Mouse (Mus musculus) adrenal gland, postnatal 10 days (tissue): ENCODE data around the gene Pck1. TPM values are rescaled to one million over a fixed set of nuclear protein-coding genes. Genes with fewer than 3 reads are reported as not detected.
A peak's percentile ranks its signal among the peaks of the same experiment; 100 is the strongest.

Source experiments
- DNase-seq: peaks from one replicate; pipeline ENCODE4 v3.0.0; 2021; ENCODE audit warnings: mixed read lengths
- total RNA-seq, 2 experiments: library from RNA; stranded (reverse); gene quantifications; 2 replicates each; pipeline ENCODE4 v1.2.3; 2021

Pck1 gene
- total RNA-seq, 2 experiments from 2014 or later, result 954 to 1,859 TPM

DNA sequence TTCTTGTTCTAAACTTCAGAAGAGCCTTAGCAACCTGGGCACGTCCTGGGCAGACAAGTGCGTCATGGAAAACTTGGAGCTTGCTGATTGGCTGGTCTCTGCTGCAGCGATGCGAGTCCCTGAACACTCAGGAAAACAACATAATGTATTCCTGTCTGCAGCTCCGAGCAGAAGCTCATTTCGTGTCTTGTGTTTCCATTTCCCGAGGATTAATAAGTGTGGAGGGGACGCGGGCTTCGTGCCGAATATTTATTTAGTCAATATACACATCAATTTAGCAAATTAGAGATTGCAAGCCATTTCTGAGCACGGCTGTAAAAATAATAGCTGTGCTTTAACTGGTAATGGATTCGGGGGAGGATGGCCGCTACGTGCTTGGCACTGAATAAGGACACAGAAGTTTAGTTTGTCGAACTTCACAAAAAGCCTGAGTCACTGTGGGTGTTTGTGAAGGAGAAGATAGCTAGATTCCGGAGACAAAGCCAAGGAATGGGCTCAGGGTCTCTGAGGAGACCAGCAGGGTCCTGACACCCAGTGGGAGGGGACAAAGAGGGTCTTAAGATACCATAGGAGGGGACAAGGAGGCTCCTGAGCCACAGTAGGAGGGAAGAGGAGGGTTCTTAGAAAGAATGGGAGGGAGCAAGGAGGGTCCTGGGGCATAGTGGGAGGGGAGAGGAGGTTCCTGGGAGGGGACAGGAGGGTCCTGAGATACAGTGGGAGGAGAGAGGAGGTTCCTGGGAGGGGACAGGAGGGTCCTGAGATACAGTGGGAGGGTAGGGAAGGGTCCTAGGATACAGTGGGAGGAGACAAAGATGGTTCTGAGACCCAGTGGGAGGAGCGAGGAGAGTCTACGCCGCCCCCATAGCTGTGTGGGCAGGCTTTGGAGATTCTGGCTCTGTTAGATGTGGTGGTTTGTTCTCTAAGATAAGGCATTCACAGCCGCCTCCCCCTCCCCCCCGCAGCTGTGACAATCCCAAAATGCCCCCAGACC, 21.0 kb downstream of the Pck1 start:
- peak; percentile 77 for DNase-seq

DNA sequence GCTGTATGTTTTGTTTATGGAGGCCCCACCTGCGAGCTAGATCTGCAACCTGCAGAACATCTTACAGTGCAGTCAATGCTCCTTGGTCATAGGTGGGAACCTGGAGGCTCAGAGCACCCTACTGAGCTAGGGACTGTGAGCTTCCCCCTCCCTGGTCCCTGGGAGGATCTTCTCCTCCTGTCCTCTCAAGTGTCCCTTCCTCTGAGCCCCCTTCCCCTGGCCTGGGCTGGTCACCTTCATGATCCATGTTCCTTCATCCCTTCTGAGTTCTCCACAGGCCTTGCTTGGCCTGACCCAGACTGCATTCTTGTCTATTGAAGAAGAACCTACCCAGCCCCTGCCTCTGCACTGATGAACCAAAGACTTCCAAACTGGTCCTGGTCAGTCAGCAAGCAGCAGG, 21.7 kb downstream of the Pck1 start:
- no peak for DNase-seq

DNA sequence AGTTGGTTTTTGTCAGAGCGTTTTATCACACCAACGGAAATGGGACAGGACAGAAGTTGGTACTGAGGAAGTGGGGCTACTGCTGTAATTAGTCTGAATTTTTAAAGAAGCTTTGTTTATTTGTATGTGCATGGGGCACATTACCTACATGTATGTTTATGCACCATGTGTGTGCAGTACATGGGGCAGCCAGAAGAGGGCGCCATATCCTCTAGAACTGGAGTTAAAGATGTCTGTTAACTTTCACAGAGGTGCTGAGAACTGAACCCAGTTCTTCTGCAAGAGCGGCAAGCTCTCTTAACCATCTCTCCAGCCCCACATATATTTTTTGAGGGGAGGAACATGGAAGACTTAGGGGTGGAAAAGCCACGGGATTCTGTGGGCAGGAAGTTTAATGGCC, 22.9 kb downstream of the Pck1 start:
- DNase-seq, result no peak

DNA sequence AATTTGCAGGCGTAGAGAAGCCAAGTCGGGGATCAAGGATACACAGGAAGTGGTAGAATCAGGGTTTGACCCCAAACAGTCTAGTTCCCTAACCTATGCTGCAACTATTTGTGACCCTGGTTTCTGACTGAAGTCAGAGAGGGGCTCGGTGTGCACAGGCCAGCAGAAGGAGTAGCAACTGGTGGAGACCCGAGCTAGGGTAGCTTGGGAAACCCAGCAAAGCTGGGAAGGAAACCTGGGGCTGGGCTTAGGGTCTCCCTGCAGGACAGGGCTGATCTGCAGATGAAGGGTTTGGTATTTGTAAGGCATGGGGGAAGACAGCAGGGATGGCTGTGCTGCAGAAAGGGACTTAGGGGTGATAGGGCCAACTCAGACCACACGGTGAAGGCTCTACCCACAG, 24.6 kb downstream of the Pck1 start:
- no peak for DNase-seq

DNA sequence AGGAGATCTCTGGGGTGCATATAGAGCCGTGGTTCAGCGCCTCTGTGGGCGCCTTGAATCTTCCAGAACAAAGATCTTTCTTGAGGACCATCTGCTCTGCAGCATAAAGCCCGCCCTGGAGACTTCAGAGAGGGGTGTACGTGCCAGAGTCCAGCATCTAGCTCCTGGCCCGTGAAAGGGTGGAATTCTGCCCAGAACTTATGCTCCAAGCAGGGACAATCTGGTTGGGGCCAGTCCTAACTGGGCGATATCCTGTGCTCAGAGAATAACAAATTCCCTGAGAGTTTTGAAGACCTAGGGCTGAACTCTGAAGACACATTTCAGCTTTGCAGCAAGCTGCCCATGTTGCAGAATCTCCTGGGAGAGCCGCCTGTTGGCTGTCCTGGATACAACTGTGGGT, 25.1 kb downstream of the Pck1 start:
- DNase-seq, result peak; percentile 36

DNA sequence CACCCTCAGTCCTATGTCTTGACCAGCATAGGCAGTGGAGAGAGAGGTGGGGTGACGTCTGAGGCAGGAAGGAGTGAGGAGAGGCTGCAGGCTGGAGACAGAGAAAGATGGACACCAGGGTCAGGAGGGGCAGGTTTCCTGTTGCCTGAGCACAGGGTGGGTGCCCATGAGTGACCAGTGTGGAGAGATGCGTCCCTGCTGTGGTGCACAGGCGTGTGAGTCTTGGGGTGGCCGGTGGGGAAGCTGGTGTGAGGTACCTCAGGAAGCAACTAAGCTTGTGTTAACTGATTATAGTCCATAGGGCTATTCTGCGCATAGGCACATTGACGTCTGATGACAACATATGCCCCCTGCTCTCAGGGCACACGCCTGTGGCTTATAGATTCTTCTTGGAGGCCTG, 26.2 kb downstream of the Pck1 start:
- no peak for DNase-seq

DNA sequence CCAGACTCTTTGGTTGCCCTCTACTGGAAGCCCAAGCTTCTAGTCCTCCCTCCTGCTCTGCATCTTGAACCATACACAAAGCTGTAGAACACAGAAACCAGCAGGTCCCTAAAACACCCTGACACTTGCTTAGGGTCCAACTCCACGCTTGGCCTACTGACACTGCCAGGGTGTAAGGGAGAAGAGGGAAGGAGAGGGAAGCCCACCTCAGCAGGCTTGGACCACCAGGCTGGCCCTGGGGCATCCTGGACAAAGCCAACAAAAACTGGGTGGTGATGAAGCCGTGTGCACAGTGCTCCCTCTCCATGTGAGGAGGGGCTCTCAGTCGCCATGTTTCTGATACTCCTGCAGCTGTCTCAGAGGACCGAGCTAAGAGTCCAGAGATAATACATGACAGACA, 27.2 kb downstream of the Pck1 start:
- no peak for DNase-seq

DNA sequence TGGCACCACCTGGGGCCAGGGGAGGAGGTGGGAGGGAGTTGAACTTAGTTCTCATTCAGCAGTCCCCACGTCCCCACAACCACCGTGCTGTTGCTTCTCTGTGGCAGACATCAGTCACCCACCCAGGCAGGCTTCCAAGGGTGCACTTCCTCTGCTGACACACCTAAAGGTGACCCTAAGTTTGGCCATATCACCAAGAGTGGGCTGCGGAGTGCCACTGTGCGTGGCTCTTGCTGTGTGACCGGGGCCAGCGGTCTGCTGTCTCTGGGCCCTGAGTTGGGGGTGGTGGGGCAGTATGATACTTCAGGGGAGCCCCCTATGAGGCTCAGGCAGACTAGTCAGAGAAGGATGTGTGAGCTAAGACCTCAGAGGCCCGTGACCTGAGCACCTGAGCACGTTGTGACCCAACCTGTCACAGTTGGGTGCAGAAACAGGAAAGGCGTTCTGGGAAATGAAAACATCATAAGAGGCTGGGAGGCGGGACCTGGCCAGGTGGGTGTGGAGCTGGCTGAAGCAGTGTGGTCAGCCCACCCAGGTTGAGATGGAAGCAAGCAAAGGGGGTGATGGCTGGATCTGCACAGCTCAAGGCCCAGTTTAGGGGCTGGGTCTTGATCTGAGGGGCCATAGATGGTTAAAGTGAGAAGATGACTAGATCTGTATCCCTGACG, 28.0 kb downstream of the Pck1 start:
- no peak for DNase-seq

DNA sequence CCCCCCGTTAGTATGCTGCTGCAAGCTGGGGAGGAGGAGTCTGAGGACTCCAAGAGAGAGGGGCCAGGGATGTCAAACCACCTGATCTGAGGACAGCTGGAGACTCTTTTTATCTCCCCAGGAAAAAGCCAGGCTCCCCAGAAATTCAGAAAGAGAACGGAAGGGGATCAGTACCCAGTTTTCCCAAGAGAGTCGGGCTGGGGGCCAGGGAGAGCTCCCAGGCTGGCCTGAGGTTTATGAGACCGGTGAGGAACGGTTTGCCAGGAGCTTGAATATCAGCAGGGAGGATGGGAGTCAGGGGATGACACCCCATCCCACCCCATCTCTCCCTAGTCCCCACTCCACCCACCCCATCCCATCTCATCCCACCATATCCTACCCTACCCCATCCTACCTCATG, 28.6 kb downstream of the Pck1 start:
- DNase-seq, result no peak

DNA sequence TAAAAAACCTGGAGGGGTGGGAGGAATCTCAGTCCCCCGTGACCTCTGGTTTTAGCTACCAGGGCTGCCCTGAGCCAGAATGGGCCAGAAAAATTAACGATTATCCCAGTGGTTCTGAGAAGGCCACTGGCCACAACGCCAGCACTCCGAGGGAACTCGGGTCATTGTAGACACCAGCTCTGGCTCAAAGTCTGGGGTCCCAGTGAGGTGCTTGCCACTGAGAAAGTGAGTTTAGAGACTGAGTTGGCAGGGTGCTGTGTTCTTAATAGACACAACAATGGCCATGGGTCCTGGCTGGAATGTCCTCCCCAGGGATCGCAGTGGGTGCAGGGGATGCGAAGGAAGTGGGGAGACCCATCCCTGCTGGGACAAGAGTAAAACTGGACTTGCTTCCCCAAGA, 29.1 kb downstream of the Pck1 start:
- no peak for DNase-seq

DNA sequence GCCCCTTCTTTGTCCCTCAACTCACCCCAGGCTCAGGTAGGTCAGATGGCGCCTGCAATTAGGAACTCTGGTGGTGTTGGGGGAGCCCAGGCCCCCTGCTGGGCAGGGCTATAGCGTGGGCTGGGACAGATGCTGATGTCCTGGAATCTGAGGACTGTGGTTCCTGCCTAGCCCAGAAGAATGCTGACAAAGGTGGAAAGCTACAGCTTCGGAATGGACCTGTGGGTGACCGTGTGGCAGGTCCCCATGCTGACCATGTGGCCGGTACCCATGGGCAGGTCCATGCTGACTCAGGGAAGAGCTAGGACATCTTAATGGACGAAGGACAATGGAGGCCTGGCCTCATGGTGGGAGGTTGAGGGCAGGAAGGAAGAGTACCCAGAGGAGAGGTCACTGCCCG, 29.9 kb downstream of the Pck1 start:
- DNase-seq, result no peak

DNA sequence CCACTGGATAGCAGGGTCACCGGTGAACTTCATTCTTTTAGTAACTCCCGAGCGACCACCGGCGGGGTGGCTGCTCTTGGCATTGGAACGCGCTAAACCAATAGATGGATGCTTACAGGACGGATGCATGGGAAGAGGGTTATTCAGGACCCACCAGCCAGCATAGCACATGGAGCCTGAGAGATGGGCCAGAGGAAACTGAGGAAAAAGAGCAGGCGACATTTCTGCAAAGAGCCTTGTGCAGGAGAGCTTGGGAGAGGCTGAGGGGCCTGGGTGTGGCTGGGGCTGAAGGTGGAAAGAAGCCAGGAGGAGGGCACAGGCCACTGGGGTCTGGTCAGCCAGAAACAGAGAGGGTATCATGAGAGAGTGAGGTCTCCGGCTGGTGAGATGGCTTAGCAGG, 30.5 kb downstream of the Pck1 start:
- DNase-seq, result no peak

DNA sequence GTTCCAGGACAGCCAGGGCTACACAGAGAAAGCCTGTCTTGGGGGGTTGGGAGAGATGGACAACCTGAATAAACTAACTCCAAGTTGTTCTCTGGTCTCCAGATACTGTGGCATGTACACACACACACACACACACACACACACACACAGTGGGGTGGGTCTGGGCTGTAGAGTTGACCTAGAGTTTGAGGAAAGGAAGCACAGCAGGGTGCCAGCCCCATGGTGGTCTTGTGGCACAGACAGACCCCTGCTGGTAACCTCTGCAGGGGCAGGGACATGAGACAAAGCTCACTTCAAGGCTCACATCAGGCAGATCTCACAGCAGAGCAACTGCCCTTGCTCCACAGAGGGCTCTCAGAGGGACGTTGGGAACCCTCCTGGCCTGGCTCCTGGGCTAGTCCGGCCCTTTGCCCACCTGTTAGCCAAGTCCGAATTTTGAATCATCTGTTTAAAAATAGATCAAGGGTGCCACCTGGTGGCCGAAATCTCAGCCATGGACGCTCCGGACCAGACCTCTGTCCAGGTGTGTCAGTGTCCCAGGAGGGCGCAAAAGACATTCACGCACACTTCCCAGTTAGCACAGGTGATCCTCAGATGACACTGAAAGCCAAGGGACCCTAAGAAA, 31.1 kb downstream of the Pck1 start:
- DNase-seq, result peak; percentile 83

DNA sequence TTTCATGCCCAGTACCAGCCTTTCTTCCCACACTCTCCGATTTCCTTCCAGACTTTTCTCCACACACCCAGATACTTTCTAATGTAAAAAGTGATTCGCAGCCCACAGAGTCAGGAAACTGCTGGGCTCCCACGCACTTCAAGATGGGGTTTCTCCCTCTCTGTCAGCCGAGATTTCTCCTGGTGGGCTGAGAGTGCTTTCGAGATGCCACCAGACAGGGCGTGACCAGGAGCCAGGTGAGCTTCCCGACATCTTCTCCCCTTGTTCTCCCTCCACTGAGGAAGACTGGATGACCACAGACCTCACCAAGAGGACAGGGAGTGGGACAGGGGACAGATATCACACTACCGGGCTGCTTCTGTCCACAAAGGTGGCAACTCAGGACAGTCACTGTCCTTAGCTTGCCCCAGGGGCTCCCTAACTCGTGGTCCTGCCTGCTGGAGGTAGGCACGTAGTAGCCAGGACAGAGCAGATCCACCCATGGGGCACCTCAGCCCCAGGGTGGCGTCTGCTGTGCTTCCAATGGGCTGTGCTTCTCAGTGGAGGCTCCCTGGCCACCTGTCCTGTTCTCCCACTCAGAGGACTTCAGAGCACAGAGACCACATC, 31.7 kb downstream of the Pck1 start:
- no peak for DNase-seq

DNA sequence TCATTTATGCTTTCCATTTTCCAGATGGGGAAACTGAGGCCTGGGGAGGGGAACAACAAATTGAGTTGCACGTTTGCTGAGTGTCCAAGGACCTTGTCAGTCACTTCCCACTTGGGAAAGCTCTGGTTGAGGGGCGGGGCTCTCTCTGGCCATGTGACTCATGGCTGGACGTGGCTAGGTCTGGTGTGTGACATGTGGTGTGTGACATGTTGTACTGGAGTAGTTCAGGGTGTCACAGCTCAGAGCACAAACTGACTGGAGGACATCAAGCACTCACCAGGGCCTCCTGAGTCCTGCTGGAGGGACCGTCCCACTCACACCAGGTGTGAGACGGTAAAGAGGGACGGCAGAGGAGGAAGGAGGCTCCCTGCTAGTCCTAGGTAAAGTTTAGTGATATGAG, 32.4 kb downstream of the Pck1 start:
- DNase-seq, result no peak

DNA sequence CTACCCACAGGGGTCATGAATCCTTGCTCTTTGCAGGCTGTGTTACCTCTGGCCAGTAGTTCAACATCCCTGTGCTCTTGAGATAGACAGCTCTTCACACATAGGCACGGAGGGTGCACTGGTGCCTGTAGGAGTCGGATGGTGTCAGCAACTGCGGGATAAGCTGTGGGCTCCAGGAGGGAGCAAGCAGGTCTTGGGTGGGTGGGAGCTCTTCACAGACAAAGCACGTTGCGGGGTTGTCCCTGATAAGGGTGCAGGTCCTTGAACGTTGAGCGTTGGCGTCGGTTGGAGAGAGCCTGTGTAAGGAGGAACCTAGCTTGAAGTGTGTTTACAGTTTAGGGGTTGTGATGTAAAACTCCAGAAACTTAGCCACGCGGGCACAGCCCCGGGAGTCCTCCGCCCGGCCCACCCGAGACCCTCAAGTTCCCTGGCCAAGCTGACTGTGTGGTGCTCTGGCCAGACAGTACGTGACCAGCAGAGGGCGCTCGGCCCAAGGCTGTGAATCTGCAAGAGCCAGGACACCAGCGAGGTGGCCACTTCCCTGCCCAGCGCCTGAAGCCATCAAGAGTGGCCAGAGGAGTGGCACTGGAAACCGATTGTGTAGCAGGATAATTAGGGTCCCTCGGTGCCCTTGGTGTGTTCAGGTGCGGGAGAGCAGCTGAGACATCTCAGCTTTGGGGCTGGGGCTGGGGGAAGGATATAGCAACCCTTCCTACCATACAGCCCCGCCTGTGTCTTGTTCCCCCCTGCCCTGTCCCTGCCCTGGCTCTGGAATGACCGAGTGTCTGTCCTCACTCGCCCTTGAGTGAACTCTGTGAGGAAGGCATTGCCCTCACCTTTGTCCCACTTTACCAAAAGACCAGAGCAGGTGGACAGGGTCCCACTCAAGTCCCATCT, 33.4 kb downstream of the Pck1 start:
- DNase-seq, result peak; percentile 92

DNA sequence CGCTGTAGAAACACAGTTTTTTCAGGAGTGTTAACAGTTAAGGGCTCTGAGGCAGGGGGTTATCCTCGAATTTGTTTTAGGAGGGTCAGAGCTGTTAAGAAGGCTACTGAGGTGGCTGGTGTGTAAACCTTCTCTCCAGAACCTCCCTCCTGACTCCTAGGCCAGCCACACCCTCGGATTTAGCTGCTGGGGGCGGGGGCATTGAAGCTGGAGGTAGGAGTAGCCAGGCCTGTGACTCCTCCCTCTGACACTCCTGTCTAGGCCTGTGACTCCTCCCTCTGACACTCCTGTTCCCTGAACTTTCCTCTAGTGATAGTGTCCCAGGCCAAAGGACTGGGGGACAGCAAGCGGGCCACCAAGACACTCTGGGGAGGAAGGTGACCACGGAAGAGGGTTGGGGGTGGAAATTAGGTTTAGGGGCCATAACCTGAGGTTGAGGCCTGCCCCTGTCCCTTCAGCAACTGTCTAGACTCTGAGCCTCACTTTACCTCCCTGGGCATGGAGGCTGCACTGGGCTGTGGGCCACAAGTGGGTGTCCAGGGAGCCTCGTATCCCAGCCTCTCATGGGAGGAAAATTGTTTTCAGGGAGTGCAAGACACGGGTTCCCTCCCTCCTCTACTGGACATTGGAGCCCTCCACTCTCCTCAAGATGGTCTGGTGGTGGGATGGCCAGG, 34.5 kb downstream of the Pck1 start:
- DNase-seq, result peak; percentile 53

DNA sequence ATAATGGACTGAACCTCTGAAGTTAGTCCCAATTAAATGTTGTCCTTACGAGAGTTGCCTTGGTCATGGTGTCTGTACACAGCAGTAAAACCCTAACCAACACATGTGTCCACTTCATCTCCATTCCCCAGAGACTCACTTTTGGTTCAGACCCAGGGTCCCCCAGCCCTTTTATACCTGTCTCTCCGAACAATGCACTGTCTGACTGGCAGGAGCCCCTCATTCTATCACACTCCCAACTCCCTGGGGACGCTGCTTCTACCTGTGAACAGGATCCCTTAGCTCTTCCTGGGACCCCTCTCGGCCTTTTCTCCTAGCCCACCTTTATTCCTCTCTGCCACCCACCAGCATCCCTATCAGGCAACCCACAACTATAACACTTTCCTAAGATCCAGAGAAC, 41.9 kb downstream of the Pck1 start:
- no peak for DNase-seq

DNA sequence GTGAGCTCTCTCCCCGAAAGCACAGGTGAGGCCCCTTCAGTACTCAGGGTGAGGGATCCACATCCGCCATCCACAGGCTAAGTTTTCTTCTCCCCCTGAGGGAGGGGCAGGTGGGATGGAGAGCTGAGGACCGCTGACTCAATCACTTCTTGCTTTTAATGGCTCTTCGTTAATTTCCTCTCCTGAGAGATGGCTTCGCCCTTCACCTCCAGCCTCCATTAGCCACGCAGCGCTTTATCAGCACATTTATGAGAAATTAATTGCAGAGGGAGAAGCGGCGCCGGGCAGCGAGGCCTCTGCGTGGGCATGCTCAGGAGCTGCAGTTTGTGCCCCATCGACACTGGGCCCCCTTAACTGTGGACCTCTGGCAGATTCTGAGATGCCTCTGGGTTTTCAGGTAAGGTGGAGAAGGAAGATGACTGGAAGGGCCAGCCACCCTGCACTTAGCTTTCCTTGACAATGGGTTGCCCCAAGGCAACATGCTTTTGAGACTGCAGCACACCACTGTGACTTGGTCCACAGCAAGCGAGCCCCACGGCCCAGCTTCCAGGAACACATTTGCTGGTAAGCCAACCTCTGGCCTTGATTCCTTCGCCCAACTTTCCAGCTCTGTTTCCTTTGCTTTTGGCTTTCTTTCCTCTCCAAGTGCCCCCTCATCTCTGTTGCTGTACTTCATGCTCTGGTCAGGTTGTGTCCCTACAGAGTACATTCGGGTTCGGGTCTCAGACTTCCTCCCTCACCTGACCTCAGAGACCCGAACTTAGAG, 50.3 kb downstream of the Pck1 start:
- no peak for DNase-seq

DNA sequence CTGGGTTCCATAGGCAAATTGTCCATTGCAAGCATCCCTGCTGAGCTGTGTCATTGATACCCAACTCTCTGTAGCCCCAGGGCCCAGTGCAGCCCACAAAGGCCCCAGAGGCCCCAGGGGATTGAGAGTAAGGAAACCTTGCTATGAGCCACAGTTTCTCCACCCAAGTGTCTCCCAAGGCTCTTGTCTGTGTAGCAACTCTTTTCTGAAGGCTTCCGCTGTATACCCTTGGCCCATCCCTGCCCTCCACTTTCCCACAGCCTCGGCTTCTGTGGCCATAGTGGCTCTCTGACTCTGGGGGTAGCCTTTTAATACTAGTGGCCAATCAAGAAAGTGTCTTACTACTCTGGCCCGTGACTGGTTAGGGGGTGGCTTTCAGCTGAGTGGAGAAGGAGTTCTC, 50.9 kb downstream of the Pck1 start:
- no peak for DNase-seq
